20 mouse cellular contexts compared by ENCODE assay signal in genomic region chr14:121909868-121910267, GRCm38 (mm10). TPM values are rescaled to one million over a fixed set of nuclear protein-coding genes. Genes with fewer than 3 reads are reported as not detected.
DNase-seq lines count a peak whose midpoint lies in the region; ATAC-seq and TF ChIP-seq lines count a peak whose summit lies in the region.
"Had no signal": no experiment of that assay in that cellular context is flagged by ENCODE, and none has a peak within 500 bp of the region (broad histone marks: within the 10 kb centered on the region; RNA-seq: fewer than 3 reads in every experiment).

No protein-coding gene starts in this region.

- no peak overlapping the region for H3K4me3 ChIP-seq in embryonic facial prominence, embryonic 12.5 days
- H3K4me3 ChIP-seq in embryonic facial prominence, embryonic 10.5 days, result no peak overlapping the region
- H3K4me3 ChIP-seq in midbrain, embryonic 13.5 days (replicated peaks), result no peak overlapping the region
- no peak overlapping the region for H3K4me3 ChIP-seq in midbrain, embryonic 16.5 days (ENCODE audit: low read depth, low read length)
- H3K4me3 ChIP-seq in lung, adult 2 months (replicated peaks; ENCODE audit: extremely low read depth, low read depth, low read length), result no peak overlapping the region
- H3K4me3 ChIP-seq: forebrain, embryonic 13.5 days; forebrain, embryonic 15.5 days had no signal

- no peak for TF ChIP-seq CTCF in lung, adult 2 months (IDR thresholded peaks at IDR 0.05; ENCODE audit: insufficient read depth, low read length)

- DNase-seq in embryonic facial prominence, embryonic 10.5 days (ENCODE audit: low spot score), result no peak
- DNase-seq in left cerebral cortex, adult 18-20 months (ENCODE audit: low spot score in 2 of 2), result no peak
- no peak for DNase-seq in lung, adult 2 months
- DNase-seq: adrenal gland, adult 2 months; adrenal gland, postnatal 14 days; adrenal gland, postnatal 36 days; B cell, adult 2 months; cerebellum, adult 11-12 months; cerebellum, adult 2 months; cerebellum, adult 9-10 months; cerebellum, postnatal 10 days; cerebellum, postnatal 25 days; forebrain, postnatal 0 days had no signal

- no peaks in the 10 kb centered on the region for H3K27me3 ChIP-seq in embryonic facial prominence, embryonic 12.5 days
- no peaks in the 10 kb centered on the region for H3K27me3 ChIP-seq in embryonic facial prominence, embryonic 10.5 days (replicated peaks; ENCODE audit: low read depth, poor library complexity, severe bottlenecking)
- no peaks in the 10 kb centered on the region for H3K27me3 ChIP-seq in midbrain, embryonic 13.5 days
- no peaks in the 10 kb centered on the region for H3K27me3 ChIP-seq in midbrain, embryonic 16.5 days (ENCODE audit: control insufficient read depth, insufficient read depth, low read depth, low read length)
- H3K27me3 ChIP-seq: forebrain, embryonic 13.5 days; forebrain, embryonic 15.5 days had no signal

- peaks cover 46% of the 10 kb centered on the region for H3K36me3 ChIP-seq in embryonic facial prominence, embryonic 12.5 days
- peaks cover 77% of the 10 kb centered on the region for H3K36me3 ChIP-seq in embryonic facial prominence, embryonic 10.5 days (replicated peaks)
- peaks cover 56% of the 10 kb centered on the region for H3K36me3 ChIP-seq in midbrain, embryonic 13.5 days
- H3K36me3 ChIP-seq in midbrain, embryonic 16.5 days (ENCODE audit: control insufficient read depth, insufficient read depth, low read length), result peaks cover 14% of the 10 kb centered on the region

- no peak overlapping the region for H3K4me2 ChIP-seq in embryonic facial prominence, embryonic 12.5 days (replicated peaks)
- H3K4me2 ChIP-seq in midbrain, embryonic 13.5 days (replicated peaks), result no peak overlapping the region
- H3K4me2 ChIP-seq in midbrain, embryonic 16.5 days (ENCODE audit: low read length), result no peak overlapping the region
- H3K4me2 ChIP-seq: forebrain, embryonic 13.5 days; forebrain, embryonic 15.5 days had no signal

- no peaks in the 10 kb centered on the region for H3K9me3 ChIP-seq in embryonic facial prominence, embryonic 12.5 days
- H3K9me3 ChIP-seq in embryonic facial prominence, embryonic 10.5 days, result no peaks in the 10 kb centered on the region
- no peaks in the 10 kb centered on the region for H3K9me3 ChIP-seq in midbrain, embryonic 13.5 days
- H3K9me3 ChIP-seq in midbrain, embryonic 16.5 days (replicated peaks; ENCODE audit: control insufficient read depth, low read length, poor library complexity, severe bottlenecking), result no peaks in the 10 kb centered on the region
- H3K9me3 ChIP-seq: forebrain, embryonic 13.5 days; forebrain, embryonic 15.5 days had no signal

- H3K9ac ChIP-seq in embryonic facial prominence, embryonic 12.5 days, result no peak overlapping the region
- H3K9ac ChIP-seq in midbrain, embryonic 13.5 days (replicated peaks), result no peak overlapping the region
- H3K9ac ChIP-seq in midbrain, embryonic 16.5 days (ENCODE audit: low read depth, low read length), result no peak overlapping the region
- H3K9ac ChIP-seq: forebrain, embryonic 13.5 days; forebrain, embryonic 15.5 days; forebrain, postnatal 0 days had no signal

- H3K4me1 ChIP-seq in embryonic facial prominence, embryonic 12.5 days, result no peaks in the 10 kb centered on the region
- H3K4me1 ChIP-seq in embryonic facial prominence, embryonic 10.5 days, result no peaks in the 10 kb centered on the region
- H3K4me1 ChIP-seq in midbrain, embryonic 13.5 days (replicated peaks), result no peaks in the 10 kb centered on the region
- H3K4me1 ChIP-seq in midbrain, embryonic 16.5 days (ENCODE audit: control insufficient read depth, insufficient read depth, low read length), result no peaks in the 10 kb centered on the region
- peaks cover 3% of the 10 kb centered on the region; the same call in 1 of the 2 replicates for H3K4me1 ChIP-seq in lung, adult 2 months (ENCODE audit: control insufficient read depth, insufficient read depth, low read length)
- H3K4me1 ChIP-seq: forebrain, embryonic 13.5 days; forebrain, embryonic 15.5 days had no signal

- TF ChIP-seq POLR2A in lung, adult 2 months (IDR thresholded peaks at IDR 0.05; ENCODE audit: borderline replicate concordance, extremely low read depth, low read depth, low read length), result no peak

- WGBS in embryonic facial prominence, embryonic 12.5 days, result 88% methylated on average over 6 of the region's 6 CpGs
- WGBS in embryonic facial prominence, embryonic 10.5 days, result 93% methylated on average over 6 of the region's 6 CpGs
- 96% methylated on average over 6 of the region's 6 CpGs for WGBS in midbrain, embryonic 13.5 days
- WGBS in midbrain, embryonic 16.5 days, result 98% methylated on average over 6 of the region's 6 CpGs
- WGBS in lung, adult 2 months, result 87% methylated on average over 6 of the region's 6 CpGs

- ATAC-seq in embryonic facial prominence, embryonic 12.5 days (ENCODE audit: insufficient number of reproducible peaks, insufficient read depth, low FRiP score, low TSS enrichment), result 0 out of 2 replicates have a peak, but pooled peaks have one; percentile 75
- 0 out of 2 replicates have a peak, but pooled peaks have one; percentile 45 for ATAC-seq in midbrain, embryonic 13.5 days
- no peak for ATAC-seq in midbrain, embryonic 16.5 days
- ATAC-seq in neutrophil, adult 5-6 weeks (ENCODE audit: extremely low read depth, insufficient number of reproducible peaks, low FRiP score, poor library complexity, severe bottlenecking), result peak; percentile 52
- ATAC-seq: CD4-positive, CD25-positive, alpha-beta regulatory T cell, adult 4 months; forebrain, embryonic 13.5 days; forebrain, embryonic 15.5 days; forebrain, postnatal 0 days had no signal

- no peak overlapping the region for H3K27ac ChIP-seq in embryonic facial prominence, embryonic 12.5 days
- H3K27ac ChIP-seq in embryonic facial prominence, embryonic 10.5 days (replicated peaks), result no peak overlapping the region
- no peak overlapping the region for H3K27ac ChIP-seq in midbrain, embryonic 13.5 days
- H3K27ac ChIP-seq in midbrain, embryonic 16.5 days (ENCODE audit: low read length), result no peak overlapping the region
- H3K27ac ChIP-seq: forebrain, embryonic 13.5 days; forebrain, embryonic 15.5 days had no signal

RNA-seq across cellular contexts. Expression of gene Gpr18, which starts 5.7 kb away (rescaled TPM):
- 0.39 and 0.49 TPM in 2 replicates for polyA plus RNA-seq in embryonic facial prominence, embryonic 12.5 days (2016; fragmentation: Nextera tagmentation; extraction: Ambion mirVana)
- 0.22 TPM in 1 of 2 replicates, not detected in the other for polyA plus RNA-seq in embryonic facial prominence, embryonic 10.5 days (2016; fragmentation: Nextera tagmentation; extraction: Ambion mirVana)
- polyA plus RNA-seq in midbrain, embryonic 13.5 days (2015; fragmentation: Nextera tagmentation; extraction: Ambion mirVana), result 0.24 TPM in 1 of 2 replicates, not detected in the other
- polyA plus RNA-seq in midbrain, embryonic 16.5 days (2015; fragmentation: Nextera tagmentation; extraction: Ambion mirVana), result 0.14 and 0.16 TPM in 2 replicates
- total RNA-seq in neutrophil, adult 5-6 weeks (2017), result 95.0 and 98.8 TPM in 2 replicates
- not detected for total RNA-seq in left cerebral cortex, adult 18-20 months (2021)
- polyA plus RNA-seq in lung, adult 2 months (2012; rRNA removed), result 5.6 and 8.3 TPM in 2 replicates
- total RNA-seq: forebrain, postnatal 0 days had no signal
- polyA plus RNA-seq: cerebellum, adult 2 months; forebrain, postnatal 0 days had no signal

RNA-seq across cellular contexts. Expression of gene Ubac2, which starts 31.4 kb away (rescaled TPM):
- polyA plus RNA-seq in embryonic facial prominence, embryonic 12.5 days (2016; fragmentation: Nextera tagmentation; extraction: Ambion mirVana), result 64.0 and 67.1 TPM in 2 replicates
- polyA plus RNA-seq in embryonic facial prominence, embryonic 10.5 days (2016; fragmentation: Nextera tagmentation; extraction: Ambion mirVana), result 70.5 and 73.4 TPM in 2 replicates
- 51.2 and 53.7 TPM in 2 replicates for polyA plus RNA-seq in midbrain, embryonic 13.5 days (2015; fragmentation: Nextera tagmentation; extraction: Ambion mirVana)
- polyA plus RNA-seq in midbrain, embryonic 16.5 days (2015; fragmentation: Nextera tagmentation; extraction: Ambion mirVana), result 48.5 and 50.3 TPM in 2 replicates
- 31.9 and 32.0 TPM in 2 replicates for total RNA-seq in neutrophil, adult 5-6 weeks (2017)
- total RNA-seq in left cerebral cortex, adult 18-20 months (2021), result 10 to 100 TPM; 34.2 to 36.0 TPM
- polyA plus RNA-seq in lung, adult 2 months (2012; rRNA removed), result 37.7 and 47.1 TPM in 2 replicates

RNA-seq across cellular contexts. Expression of gene Gpr183, which starts 55.1 kb away (rescaled TPM):
- polyA plus RNA-seq in embryonic facial prominence, embryonic 12.5 days (2016; fragmentation: Nextera tagmentation; extraction: Ambion mirVana), result 3.4 and 3.5 TPM in 2 replicates
- polyA plus RNA-seq in embryonic facial prominence, embryonic 10.5 days (2016; fragmentation: Nextera tagmentation; extraction: Ambion mirVana), result 2.4 and 2.9 TPM in 2 replicates
- 0.72 and 1.2 TPM in 2 replicates for polyA plus RNA-seq in midbrain, embryonic 13.5 days (2015; fragmentation: Nextera tagmentation; extraction: Ambion mirVana)
- polyA plus RNA-seq in midbrain, embryonic 16.5 days (2015; fragmentation: Nextera tagmentation; extraction: Ambion mirVana), result 0.76 and 0.89 TPM in 2 replicates
- 73.9 and 74.6 TPM in 2 replicates for total RNA-seq in neutrophil, adult 5-6 weeks (2017)
- total RNA-seq in left cerebral cortex, adult 18-20 months (2021), result 1 to 10 TPM in 1 of 2 experiments, under 1 TPM in 1; 0.68 to 1.0 TPM
- polyA plus RNA-seq in lung, adult 2 months (2012; rRNA removed), result 2.3 and 3.1 TPM in 2 replicates
